Mouse (Mus musculus) embryonic fibroblast, embryonic 13.5 days (primary cell): Measurements from ENCODE around the gene Bpi. TPM values are rescaled to one million over a fixed set of nuclear protein-coding genes. Genes with fewer than 3 reads are reported as not detected.

Experiments used
- H3K27ac ChIP-seq: 2 replicates; pipeline ENCODE4 v1.5.1; 2012; ENCODE audit warnings: low read length, control low read depth, inconsistent platforms; ENCODE audit not compliant: insufficient read depth
- H3K4me1 ChIP-seq: 2 replicates; pipeline ENCODE4 v1.6.1; 2011; ENCODE audit warnings: low read length; ENCODE audit not compliant: control insufficient read depth, insufficient read depth
- H3K4me3 ChIP-seq: 2 replicates; pipeline ENCODE4 v1.5.1; 2011; ENCODE audit warnings: mild to moderate bottlenecking, control low read depth, low read length; ENCODE audit not compliant: insufficient read depth
- CTCF ChIP-seq: IDR thresholded peaks from 2 replicates; pipeline ENCODE4 v1.5.1; 2011; ENCODE audit warnings: mild to moderate bottlenecking, control low read depth, low read length, moderate library complexity, borderline replicate concordance; ENCODE audit not compliant: insufficient read depth
- POLR2A ChIP-seq: IDR thresholded peaks from 2 replicates; pipeline ENCODE4 v1.6.1; 2011; ENCODE audit warnings: low read depth, mild to moderate bottlenecking, control low read depth, low read length, moderate library complexity
- polyA plus RNA-seq: library from polyadenylated mRNA; stranded (reverse); fragments of >200 nt; gene quantifications from 2 replicates; pipeline ENCODE4 v1.2.4, GENCODE M21; 2011; ENCODE audit warnings: low read depth; ENCODE audit not compliant: missing spikeins, insufficient read length

Gene Bpi
- polyA plus RNA-seq = not detected in 2 replicates

- H3K27ac ChIP-seq = no peak within 1 kb of the TSS
- H3K4me3 ChIP-seq = no peak within 1 kb of the TSS
- no peaks in the 10 kb centered on the region for H3K4me1 ChIP-seq
- TF ChIP-seq POLR2A = no peak
- TF ChIP-seq CTCF = no peak
These were observed at the start of gene Bpi for GRCm38 (mm10) chr2:158258005-158258418. Bpi (plus strand) TSS chr2:158258094.

GRCm38 (mm10) chr2:158209776-158210175 lies 48.1 kb upstream of the Bpi start:
- Histone ChIP-seq H3K4me3 (no peak overlapping the region), H3K4me1 (no peaks in the 10 kb centered on the region), H3K27ac (no peak overlapping the region)
- no peak for TF ChIP-seq CTCF
- TF ChIP-seq POLR2A = no peak

DNA sequence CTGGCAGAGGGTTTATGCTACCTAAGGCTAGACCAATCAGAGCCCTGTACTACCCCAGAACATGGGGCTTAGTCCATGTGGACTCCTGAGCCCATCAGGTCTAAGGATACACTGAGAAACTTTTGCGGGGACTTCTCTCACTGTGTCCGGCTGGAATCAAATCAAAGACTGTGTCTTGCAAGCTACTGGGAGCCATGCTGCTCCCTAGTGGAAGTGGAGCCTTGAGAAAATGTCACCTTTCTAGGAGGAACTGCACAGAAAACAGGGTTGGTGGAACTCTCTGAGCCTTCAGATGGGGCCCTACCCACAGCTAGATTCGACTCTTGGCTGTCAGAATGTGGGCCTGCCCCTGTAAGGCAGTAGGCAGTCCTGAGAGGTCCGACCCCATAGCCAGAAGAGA lies 47.4 kb upstream of the Bpi start:
- no peaks in the 10 kb centered on the region for H3K4me1 ChIP-seq
- no peak overlapping the region for H3K27ac ChIP-seq
- H3K4me3 ChIP-seq = no peak overlapping the region
- TF ChIP-seq CTCF = no peak

DNA sequence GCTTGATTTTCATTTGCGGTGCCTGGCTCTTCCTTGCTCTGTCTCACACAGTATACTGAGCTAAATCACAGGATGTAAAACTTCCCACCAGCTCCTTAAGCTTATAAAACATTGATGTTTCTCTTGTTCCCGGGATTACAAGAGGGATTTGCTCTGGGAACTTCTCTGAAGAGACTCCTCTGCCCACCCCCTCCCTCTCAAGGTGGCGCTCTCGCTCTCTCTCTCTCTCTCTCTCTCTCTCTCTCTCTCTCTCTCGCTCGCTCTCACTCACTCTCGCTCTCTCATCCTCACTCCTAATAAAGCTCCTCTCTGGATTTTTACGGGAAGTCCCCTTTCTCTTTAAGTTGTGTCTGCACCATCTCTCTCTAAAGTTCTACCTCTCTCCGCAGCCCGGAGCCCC lies 46.9 kb upstream of the Bpi start:
- Histone ChIP-seq H3K4me3 (no peak overlapping the region), H3K4me1 (no peaks in the 10 kb centered on the region), H3K27ac (no peak overlapping the region)
- TF ChIP-seq CTCF (no peak), POLR2A (no peak)

GRCm38 (mm10) chr2:158211764-158212471 lies 46.0 kb upstream of the Bpi start:
- TF ChIP-seq POLR2A = no peak
- peak; percentile 38; the same call in 1 of the 2 replicates for TF ChIP-seq CTCF
- H3K4me3 ChIP-seq = no peak overlapping the region
- no peaks in the 10 kb centered on the region for H3K4me1 ChIP-seq
- H3K27ac ChIP-seq = no peak overlapping the region

GRCm38 (mm10) chr2:158215283-158216117 lies 42.4 kb upstream of the Bpi start:
- TF ChIP-seq POLR2A = no peak
- TF ChIP-seq CTCF = no peak
- H3K27ac ChIP-seq = no peak overlapping the region
- H3K4me1 ChIP-seq = no peaks in the 10 kb centered on the region
- H3K4me3 ChIP-seq = no peak overlapping the region

DNA sequence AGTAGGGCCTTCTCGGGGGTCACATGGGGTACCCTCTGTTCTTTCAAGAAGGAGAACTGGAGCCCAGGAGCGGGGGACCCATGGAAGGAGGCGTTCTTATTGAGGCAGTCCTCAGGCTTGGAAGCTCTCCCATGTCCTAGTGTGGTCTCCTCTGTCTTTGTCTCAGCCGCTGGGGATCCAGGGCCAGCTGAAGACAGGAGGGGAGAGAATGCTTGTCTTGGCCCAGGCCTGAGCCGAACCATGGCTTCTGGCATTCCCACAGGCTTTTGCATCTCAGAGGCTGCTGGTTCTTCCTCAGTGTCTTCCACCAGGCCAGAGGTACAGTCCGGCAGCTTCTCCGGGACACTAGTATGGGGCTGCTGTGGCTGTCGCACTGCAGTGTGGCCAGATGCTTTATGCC lies 41.4 kb upstream of the Bpi start:
- H3K27ac ChIP-seq = no peak overlapping the region
- H3K4me1 ChIP-seq = no peaks in the 10 kb centered on the region
- TF ChIP-seq CTCF (no peak), POLR2A (no peak)
- no peak overlapping the region for H3K4me3 ChIP-seq

- Histone ChIP-seq H3K4me3 (no peak overlapping the region), H3K27ac (no peak overlapping the region), H3K4me1 (no peaks in the 10 kb centered on the region)
- TF ChIP-seq POLR2A = no peak
- no peak for TF ChIP-seq CTCF
These were observed 38.3 kb upstream of the Bpi start for GRCm38 (mm10) chr2:158219562-158219961.

- no peak overlapping the region for H3K4me3 ChIP-seq
- no peak for TF ChIP-seq CTCF
- no peak for TF ChIP-seq POLR2A
- no peak overlapping the region for H3K27ac ChIP-seq
- H3K4me1 ChIP-seq = no peaks in the 10 kb centered on the region
These were observed 36.3 kb upstream of the Bpi start for GRCm38 (mm10) chr2:158221446-158222084.

GRCm38 (mm10) chr2:158222664-158223063 lies 35.2 kb upstream of the Bpi start:
- no peak for TF ChIP-seq CTCF
- Histone ChIP-seq H3K4me3 (no peak overlapping the region), H3K4me1 (no peaks in the 10 kb centered on the region), H3K27ac (no peak overlapping the region)
